Mouse (Mus musculus) MN1 (cell line): ENCODE data around the gene Hoxa1.

ENCODE experiments used
- DNase-seq: peaks from one replicate; pipeline ENCODE4 v3.0.0-alpha.2; 2016; ENCODE audit warnings: low spot score

The Hoxa1 gene

GRCm38 (mm10) chr6:52157466-52158275, 446 bp downstream of the Hoxa1 start:
- no peak for DNase-seq

DNA sequence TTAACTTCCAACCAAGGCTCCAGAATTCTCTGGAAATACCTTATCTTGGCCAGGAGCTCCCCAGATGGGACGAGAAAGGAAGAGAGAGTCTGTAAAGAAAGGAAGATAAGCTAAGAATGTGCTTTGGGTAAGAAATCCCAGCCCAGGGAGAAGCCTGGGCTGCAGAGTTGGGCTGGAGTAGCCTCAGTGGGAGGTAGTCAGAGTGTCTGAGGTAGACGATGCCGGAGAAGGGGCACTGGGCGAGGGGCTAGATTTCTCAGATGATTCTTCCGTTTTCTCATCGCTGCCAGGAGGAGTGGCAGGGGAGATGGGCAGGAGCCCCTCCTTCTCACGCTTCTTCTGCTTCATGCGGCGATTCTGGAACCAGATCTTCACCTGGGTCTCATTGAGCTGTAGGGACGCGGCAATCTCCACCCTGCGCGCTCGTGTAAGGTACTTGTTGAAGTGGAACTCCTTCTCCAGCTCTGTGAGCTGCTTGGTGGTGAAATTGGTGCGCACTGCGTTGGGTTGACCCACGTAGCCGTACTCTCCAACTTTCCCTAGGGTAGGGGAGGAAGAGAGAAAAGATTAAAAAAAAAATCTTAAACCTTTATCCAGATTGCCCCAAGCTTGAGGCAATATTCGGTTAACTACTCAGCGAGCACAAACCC, 1.4 kb downstream of the Hoxa1 start:
- DNase-seq = no peak

- DNase-seq = no peak
These were observed 2.6 kb downstream of the Hoxa1 start for GRCm38 (mm10) chr6:52155471-52155870.

- no peak for DNase-seq
These were observed 4.1 kb downstream of the Hoxa1 start for GRCm38 (mm10) chr6:52154044-52154443.

DNA sequence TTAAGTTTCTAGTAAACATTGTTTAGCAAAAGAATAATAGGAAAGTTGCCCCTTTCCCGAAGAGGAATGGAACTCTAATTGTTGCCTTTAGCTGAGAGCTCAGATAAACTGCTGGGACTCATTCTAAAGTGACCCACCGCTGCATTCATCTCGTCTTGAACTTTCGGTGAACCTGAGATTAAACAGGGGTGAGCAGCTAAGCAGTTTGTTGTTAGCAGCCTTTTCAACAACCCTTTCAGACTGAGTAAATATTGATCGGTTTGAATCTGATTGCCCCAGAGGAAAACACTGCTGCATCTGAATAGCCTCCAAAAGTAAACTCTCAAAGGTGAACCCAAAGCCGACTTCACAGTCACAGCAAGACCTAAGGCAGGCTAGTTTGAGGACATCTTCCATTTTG, 4.8 kb downstream of the Hoxa1 start:
- DNase-seq = no peak

DNA sequence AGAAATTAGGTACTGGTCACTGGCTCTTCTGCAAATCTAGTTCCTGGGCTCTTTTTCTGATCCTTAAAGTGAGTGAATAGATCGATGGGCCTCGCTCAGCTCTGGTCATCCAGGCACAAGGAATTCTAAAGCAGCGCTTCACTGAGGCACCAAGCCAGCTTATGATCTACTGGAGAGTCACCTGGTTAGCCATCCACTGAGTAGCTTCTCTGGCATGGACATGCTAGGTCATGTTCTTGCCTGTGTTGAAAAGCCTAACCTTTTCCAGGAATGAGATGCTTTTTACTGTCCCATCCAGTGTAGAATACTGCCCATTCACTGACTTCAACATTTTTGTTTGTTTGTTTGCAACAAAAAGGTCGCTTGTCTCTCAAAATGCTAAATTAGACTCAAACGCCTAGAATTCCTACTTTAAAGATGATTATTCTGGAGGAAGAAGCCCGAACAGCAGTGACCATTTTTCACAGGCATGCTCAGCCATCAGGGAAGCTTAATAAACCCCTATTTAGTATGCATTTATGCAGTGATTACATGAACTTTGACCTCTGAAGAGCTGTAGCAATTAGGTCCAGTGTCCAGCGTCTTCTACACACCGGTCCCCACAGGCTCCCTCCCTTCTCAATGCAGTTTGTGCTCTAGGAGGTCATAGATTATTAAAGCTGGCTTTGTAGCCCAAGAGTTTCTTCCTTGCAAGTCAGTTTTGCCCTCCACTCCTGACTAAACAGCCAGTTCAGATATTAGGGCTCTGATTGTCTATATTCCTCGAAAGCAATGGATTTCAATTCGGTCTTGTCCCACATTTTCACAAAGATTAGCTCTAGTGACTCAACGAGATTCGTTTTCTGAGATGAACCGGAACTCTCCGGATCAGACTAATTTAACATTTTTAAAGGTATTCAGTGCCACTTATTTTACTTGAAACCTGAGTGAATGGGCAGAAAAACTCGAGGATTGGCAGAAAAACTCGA, 5.6 kb downstream of the Hoxa1 start:
- no peak for DNase-seq

DNA sequence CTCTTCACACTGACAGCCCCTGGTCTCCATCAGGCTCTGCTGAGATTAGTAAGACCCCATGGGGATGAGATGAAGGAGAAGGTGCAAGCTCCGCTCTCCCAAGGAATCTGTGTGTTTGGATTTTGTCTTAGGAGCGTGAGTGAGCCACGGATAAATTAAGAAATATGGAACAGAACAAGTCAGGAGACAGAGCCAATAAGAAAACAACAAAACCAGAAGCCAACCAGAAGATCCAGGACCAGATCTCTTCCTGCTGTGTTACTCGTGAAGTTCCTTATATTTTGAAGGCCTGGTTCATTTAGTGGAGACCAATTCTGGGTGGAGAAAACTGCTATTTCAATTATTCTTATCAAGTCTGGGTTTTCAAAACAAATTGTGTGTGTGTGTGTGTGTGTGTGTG, 6.5 kb downstream of the Hoxa1 start:
- DNase-seq = no peak

- no peak for DNase-seq
These were observed 7.6 kb downstream of the Hoxa1 start for GRCm38 (mm10) chr6:52150401-52150966.

DNA sequence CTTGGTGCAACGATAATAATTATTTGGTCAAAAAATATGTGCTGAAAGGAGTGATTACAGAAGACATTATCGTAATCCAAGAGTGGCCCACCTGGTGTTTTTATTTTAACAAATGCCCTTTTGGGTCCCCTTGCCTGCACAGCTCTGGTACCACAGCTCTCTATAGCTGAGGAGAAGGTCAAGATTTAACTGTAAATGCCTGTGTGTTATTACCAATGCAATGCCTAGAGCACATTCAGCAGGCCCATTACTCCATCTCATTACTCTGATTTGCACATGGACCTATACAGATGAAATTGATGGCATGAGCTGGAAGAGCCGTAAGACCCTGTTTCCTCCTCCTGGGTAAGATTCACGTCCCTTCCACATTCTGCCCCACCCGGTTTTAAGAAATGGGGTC, 19.0 kb downstream of the Hoxa1 start:
- DNase-seq = no peak

DNA sequence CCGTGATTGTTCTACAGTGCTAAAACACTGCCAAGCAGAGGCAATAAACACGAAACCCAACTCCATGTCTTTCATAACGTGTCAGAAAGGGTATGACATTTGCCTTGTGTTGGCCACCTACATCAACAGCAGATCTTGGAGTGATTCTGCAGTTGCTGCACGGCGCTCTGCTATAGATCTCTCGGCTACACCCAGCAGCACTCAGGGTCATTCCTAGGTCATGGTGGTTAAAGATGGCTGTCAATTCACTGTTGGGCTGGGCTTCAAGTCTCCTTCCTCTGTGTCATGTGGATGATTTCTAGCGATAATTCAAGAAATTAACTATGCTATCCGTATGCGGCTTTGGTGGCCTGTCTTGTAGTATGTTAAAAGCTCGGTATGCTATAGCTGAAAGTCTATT, 19.5 kb downstream of the Hoxa1 start:
- DNase-seq = no peak

GRCm38 (mm10) chr6:52137841-52138535, 20.1 kb downstream of the Hoxa1 start:
- no peak for DNase-seq

DNA sequence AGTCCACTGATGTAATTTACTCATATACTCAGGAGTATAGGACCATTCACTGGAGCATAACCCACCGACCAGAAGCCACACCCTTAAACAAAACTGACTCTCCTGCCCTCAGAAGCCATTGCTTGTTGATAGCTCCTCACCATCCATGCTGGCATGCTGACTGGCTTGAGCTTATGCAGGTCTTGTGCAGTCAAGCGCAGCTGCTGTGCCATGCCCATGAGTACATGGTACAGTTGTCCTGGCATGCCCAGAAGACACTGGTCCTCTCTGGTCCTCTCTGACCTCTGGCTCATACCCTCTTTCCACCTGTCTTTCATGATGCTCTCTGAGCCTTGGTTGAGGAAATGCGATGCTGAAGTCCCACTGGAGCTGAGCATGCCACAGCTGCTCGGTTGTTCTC, 34.4 kb downstream of the Hoxa1 start:
- no peak for DNase-seq

GRCm38 (mm10) chr6:52121173-52121572, 36.9 kb downstream of the Hoxa1 start:
- DNase-seq = no peak

DNA sequence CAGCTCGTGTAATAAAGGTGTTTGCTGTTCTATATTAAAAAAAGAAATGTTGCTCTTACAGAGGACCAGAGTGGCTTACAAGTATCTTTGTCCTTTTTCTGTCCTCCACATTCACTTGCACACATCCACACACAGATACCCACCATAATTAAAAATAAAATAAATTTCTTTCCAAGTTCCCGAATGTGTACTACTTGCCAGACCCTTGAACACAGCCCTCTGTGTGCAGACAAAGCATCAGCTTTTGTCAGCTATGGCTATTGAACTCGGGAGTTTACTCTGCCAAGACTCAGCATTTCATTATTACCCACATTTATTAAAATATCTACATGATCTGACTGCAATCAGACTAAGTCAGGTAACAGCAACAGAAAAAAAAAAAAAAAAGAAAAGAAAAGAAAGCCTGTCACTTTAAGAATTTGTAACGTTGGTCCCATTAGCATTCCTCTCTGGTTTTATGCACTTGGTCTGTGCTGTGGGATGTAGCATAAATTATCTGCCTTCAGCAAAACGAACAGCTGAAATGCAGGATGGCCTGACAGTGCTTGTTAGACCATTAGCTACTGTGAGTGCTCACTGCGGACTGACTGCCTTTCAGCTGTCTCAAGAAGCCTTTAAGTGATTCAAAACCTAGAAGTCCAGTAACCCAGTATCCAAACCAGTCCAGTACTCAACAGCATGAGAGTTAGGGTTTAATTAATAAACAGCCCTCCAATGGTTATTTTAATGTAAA, 39.0 kb downstream of the Hoxa1 start:
- no peak for DNase-seq

GRCm38 (mm10) chr6:52115899-52116298, 42.2 kb downstream of the Hoxa1 start:
- DNase-seq = no peak

- DNase-seq = no peak
These were observed 46.3 kb downstream of the Hoxa1 start for GRCm38 (mm10) chr6:52111846-52112245.

DNA sequence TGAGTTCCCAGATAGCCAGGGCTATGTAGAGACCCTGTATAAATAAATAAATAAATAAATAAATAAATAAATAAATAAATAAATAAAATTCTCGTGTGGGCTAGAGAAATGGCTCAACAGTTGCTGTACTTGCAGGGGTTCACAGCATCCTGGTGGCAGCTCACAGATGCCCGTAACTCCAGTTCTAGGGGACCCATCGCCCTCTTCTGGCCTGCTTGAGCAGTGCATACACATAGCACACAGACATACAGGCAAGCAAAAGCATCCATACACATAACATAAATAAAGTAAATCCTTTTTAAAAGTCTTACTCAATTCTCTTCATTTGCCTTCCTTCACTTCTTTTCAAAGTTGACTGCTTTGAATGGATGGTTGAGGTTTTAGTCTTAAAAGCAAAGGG, 50.7 kb downstream of the Hoxa1 start:
- DNase-seq = no peak

GRCm38 (mm10) chr6:52106716-52107115, 51.4 kb downstream of the Hoxa1 start:
- no peak for DNase-seq

DNA sequence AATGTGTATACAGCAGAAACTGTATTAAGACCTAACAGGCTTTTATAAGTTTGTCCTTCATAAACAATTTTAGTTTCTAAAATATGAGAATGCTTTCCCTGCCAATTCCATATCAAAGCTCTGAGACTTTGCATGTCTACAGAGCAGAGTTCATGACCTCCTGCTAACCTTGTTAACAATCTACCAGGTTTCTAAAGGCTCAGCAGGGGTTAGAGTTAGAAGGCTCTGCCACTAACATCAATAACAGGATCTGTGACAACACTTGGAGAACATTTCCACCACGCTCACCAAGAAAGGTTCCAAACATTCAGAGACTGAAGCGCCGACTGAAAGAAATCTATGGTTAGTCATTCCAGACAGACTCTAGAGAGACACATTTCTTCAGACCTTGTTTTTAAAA, 51.9 kb downstream of the Hoxa1 start:
- no peak for DNase-seq
